Mouse (Mus musculus) stomach, embryonic 14.5 days (tissue): Measurements from ENCODE around the gene Esrrg. TPM values are rescaled to one million over a fixed set of nuclear protein-coding genes. Genes with fewer than 3 reads are reported as not detected.

ENCODE experiments used
- ATAC-seq: fragments of 200-750 bp; cut with Nextera tagmentation; 2 replicates; pipeline ENCODE4 v1.8.0; 2017; ENCODE audit warnings: low read depth, moderate TSS enrichment; ENCODE audit not compliant: insufficient number of reproducible peaks, insufficient read depth, low FRiP score
- H3K27ac ChIP-seq: fragments of 300-500 bp; sonication (generic); 2 replicates; pipeline ENCODE4 v1.5.1; 2014; ENCODE audit warnings: mild to moderate bottlenecking, low read length, moderate library complexity, mixed read lengths
- H3K27me3 ChIP-seq: fragments of 300-500 bp; sonication (generic); 2 replicates; pipeline ENCODE4 v1.6.1; 2014; ENCODE audit warnings: low read length, control low read depth, mixed read lengths; ENCODE audit not compliant: control insufficient read depth, insufficient read depth
- H3K36me3 ChIP-seq: fragments of 300-500 bp; sonication (generic); 2 replicates; pipeline ENCODE4 v1.6.1; 2014; ENCODE audit warnings: mild to moderate bottlenecking, control low read depth, low read length, moderate library complexity, mixed read lengths; ENCODE audit not compliant: control insufficient read depth, insufficient read depth
- H3K4me1 ChIP-seq: fragments of 300-500 bp; sonication (generic); 2 replicates; pipeline ENCODE4 v1.6.1; 2014; ENCODE audit warnings: low read length, control low read depth, mixed read lengths; ENCODE audit not compliant: control insufficient read depth, insufficient read depth
- H3K4me2 ChIP-seq: fragments of 300-500 bp; sonication (generic); replicated peaks from 2 replicates; pipeline ENCODE4 v1.6.1; 2014; ENCODE audit warnings: low read depth, low read length, control low read depth
- H3K4me3 ChIP-seq: fragments of 300-500 bp; sonication (generic); 2 replicates; pipeline ENCODE4 v1.5.1; 2014; ENCODE audit warnings: low read depth, low read length, control low read depth
- H3K9ac ChIP-seq: fragments of 300-500 bp; sonication (generic); replicated peaks from 2 replicates; pipeline ENCODE4 v1.6.1; 2014; ENCODE audit warnings: low read depth, mild to moderate bottlenecking, control low read depth, low read length, moderate library complexity, mixed read lengths
- H3K9me3 ChIP-seq: fragments of 300-500 bp; sonication (generic); 2 replicates; pipeline ENCODE4 v1.6.1; 2016; ENCODE audit warnings: low read depth, low read length, control low read depth; ENCODE audit not compliant: control insufficient read depth
- WGBS: fragments of 180-500 bp; shearing (Covaris S2); extraction: QIAGEN DNeasy Blood & Tissue Kit; methylation state at CpG from one replicate; pipeline ENCODE4 v1.1.7; 2014; 5-methylcytosine and 5-hydroxymethylcytosine counted together
- polyA plus RNA-seq: library from polyadenylated mRNA; unstranded; fragments of >200 nt; fragmentation: Nextera tagmentation; extraction: Ambion mirVana; gene quantifications from 2 replicates; pipeline ENCODE4 v1.2.1, GENCODE M21; 2014

The Esrrg gene
- polyA plus RNA-seq, 1 experiment from 2014 or later = 12.5 TPM

DNA sequence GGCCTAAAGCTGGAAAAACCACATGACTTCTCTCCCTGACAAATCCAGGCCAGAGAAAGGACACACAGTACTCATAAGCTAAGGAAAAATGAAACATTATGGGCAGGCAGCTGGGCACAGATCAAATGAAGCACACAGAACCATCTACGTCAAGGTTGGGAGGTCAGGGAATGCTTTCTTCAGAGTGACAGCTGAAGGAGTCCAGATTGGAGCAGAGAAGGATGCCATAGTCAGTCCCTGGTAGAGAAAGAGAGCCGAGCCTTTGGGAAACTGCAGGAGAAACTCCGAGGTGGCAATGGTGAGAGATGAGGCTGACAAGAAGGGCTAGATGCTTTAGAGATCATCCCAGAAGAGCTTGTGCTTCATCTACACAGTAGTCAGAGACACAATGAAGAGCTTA, 485.1 kb downstream of the Esrrg start:
- H3K9me3 ChIP-seq = no peaks in the 10 kb centered on the region
- H3K4me1 ChIP-seq = no peaks in the 10 kb centered on the region
- no peaks in the 10 kb centered on the region for H3K36me3 ChIP-seq
- H3K4me3 ChIP-seq = no peak overlapping the region
- no peak for ATAC-seq
- H3K4me2 ChIP-seq = no peak overlapping the region
- 63% methylated on average over 3 of the region's 3 CpGs for WGBS
- H3K27ac ChIP-seq = no peak overlapping the region
- H3K27me3 ChIP-seq = no peaks in the 10 kb centered on the region
- no peak overlapping the region for H3K9ac ChIP-seq

DNA sequence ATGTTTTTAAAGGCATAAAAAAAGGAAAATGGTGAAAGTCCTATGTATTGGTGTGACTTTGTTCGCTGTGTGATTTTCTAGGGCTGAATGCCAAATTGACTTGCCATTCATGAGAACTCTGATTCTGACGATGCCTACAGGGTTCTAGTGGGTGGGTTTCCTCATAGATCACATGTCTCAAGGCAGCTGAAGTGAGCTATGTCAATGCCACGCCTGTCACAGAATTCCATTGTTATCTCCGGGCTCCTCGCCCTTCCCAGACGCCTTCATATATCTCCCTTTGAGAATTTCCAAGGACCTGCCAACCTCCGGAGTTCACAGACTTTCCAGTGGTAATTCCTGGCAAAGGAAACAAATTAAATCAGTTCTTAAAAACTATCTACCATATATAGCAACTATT, 493.2 kb downstream of the Esrrg start:
- no peak for ATAC-seq
- Histone ChIP-seq H3K36me3 (no peaks in the 10 kb centered on the region), H3K27me3 (no peaks in the 10 kb centered on the region), H3K4me2 (no peak overlapping the region), H3K27ac (no peak overlapping the region), H3K9ac (no peak overlapping the region), H3K9me3 (no peaks in the 10 kb centered on the region), H3K4me1 (no peaks in the 10 kb centered on the region), H3K4me3 (no peak overlapping the region)
- WGBS = 70% methylated on average over 7 of the region's 7 CpGs

DNA sequence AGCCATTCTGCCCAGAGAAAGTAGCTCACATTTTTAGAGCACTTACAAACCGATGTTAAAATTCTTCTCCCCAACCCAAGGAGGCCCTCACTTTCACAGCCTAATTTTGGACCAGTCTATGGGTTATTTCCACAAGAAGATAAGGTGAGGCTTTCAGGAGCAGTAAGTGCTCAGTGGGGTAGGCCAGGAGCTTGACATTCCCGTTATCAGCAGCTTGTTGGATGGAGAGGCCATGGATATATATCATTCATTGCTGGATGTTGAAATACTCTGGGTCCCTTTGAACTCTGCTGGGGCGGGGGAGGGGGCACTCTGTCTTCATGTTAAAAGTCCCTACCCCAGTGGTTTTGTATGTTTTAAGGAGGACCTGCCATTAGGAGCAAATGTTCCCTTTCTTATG, 494.6 kb downstream of the Esrrg start:
- WGBS = 34% methylated on average over 3 of the region's 3 CpGs
- H3K9me3 ChIP-seq = no peaks in the 10 kb centered on the region
- H3K4me3 ChIP-seq = no peak overlapping the region
- H3K4me2 ChIP-seq = no peak overlapping the region
- H3K9ac ChIP-seq = no peak overlapping the region
- no peak overlapping the region for H3K27ac ChIP-seq
- no peaks in the 10 kb centered on the region for H3K27me3 ChIP-seq
- ATAC-seq = peak; percentile 24; the same call in 1 of the 2 replicates
- H3K4me1 ChIP-seq = no peaks in the 10 kb centered on the region
- H3K36me3 ChIP-seq = no peaks in the 10 kb centered on the region

DNA sequence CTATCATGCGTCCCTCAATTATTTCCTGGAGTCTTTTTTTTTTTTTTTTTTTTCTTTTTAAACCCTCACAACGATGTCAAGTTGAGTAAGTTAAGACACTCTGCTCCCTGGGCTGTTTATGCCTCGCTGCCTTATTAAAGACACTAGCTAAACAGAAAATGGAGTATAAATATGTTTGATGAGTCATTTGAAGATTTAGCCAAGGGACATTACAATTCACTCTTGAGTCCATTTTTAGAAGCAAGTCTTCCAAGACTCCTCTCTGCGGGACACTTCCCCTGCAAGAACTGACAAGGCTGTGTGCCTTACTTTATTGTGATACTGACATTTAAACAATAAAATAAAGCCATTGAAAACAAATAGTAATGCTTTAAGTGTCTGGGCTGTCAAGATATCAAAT, 496.9 kb downstream of the Esrrg start:
- WGBS = 46% methylated on average over 4 of the region's 4 CpGs
- Histone ChIP-seq H3K4me3 (no peak overlapping the region), H3K36me3 (no peaks in the 10 kb centered on the region), H3K4me2 (no peak overlapping the region), H3K9me3 (no peaks in the 10 kb centered on the region), H3K4me1 (no peaks in the 10 kb centered on the region), H3K27me3 (no peaks in the 10 kb centered on the region), H3K9ac (no peak overlapping the region), H3K27ac (no peak overlapping the region)
- no peak for ATAC-seq

DNA sequence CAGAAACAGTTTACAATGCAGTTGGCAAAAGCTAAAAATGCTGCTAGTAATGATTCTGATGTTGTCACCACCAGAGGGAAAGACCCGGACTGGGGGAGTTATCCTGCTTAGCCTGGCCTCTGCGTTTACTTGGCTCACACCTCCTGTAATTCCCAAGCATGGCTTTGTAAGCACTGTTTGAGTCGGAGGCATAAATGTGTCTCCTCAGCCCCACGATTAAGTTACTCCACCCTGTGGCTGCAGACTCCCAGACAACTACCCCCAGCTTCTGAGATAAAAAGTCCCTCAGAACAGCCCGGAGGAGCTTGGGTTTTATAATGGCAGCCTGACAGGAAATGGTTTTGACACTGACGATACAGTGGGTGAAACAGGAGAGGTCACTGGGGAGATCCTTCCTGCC, 499.4 kb downstream of the Esrrg start:
- WGBS = 30% methylated on average over 6 of the region's 6 CpGs
- ATAC-seq = no peak

DNA sequence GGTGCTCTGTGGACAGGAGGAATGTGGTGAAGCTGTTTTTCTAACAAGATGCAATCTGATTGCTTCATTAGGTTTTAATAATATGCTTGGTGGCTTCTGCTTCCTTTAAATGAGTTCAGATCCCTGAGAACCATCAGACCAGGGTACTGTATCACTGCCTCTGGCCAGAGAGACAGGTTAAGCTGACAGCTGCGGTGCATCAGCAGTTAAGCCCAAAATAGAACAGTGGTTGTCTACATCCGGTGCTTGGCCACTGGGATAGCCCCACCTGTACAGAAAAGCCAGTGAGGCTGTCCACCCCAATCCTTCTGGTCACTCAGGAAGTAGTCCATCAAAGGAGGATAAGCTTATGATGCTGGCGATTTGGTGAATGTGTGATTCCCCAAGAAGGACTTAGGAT, 503.0 kb downstream of the Esrrg start:
- Histone ChIP-seq H3K9ac (no peak overlapping the region), H3K4me1 (no peaks in the 10 kb centered on the region), H3K27me3 (no peaks in the 10 kb centered on the region), H3K36me3 (no peaks in the 10 kb centered on the region), H3K4me2 (no peak overlapping the region), H3K27ac (no peak overlapping the region), H3K4me3 (no peak overlapping the region), H3K9me3 (no peaks in the 10 kb centered on the region)
- ATAC-seq = no peak
- 44% methylated on average over 3 of the region's 3 CpGs for WGBS

More for the DNA sequence above, 499.4 kb downstream of the Esrrg start:
- H3K4me3 ChIP-seq = no peak overlapping the region
- H3K27ac ChIP-seq = no peak overlapping the region
- H3K4me2 ChIP-seq = no peak overlapping the region
- H3K9ac ChIP-seq = no peak overlapping the region
- no peaks in the 10 kb centered on the region for H3K27me3 ChIP-seq
- H3K36me3 ChIP-seq = no peaks in the 10 kb centered on the region
- H3K9me3 ChIP-seq = no peaks in the 10 kb centered on the region
- no peaks in the 10 kb centered on the region for H3K4me1 ChIP-seq

DNA sequence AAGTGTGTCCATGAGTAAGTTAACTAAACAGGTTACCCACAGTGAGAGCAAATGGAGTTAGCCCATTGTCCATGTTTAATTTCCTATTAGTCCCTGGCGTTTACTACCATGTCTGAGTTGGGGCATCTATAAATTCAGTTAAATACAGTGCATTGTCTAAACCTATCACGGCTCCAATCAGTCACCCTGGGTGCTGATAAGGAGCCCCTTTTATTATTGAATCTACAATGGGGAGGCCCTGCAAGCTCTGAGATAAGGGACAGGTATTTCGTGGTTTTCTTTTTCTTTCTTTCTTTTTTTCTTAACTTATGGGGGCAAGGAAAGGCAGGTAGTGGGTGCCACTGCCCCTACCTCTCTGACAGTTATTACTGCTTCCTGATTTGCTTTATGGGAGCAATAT, 504.6 kb downstream of the Esrrg start:
- Histone ChIP-seq H3K4me3 (no peak overlapping the region), H3K9me3 (no peaks in the 10 kb centered on the region), H3K4me1 (peaks cover 2% of the 10 kb centered on the region; the same call in 1 of the 2 replicates), H3K9ac (no peak overlapping the region), H3K36me3 (no peaks in the 10 kb centered on the region), H3K27me3 (no peaks in the 10 kb centered on the region), H3K4me2 (no peak overlapping the region), H3K27ac (no peak overlapping the region)
- ATAC-seq = no peak
- 57% methylated on average over 3 of the region's 3 CpGs for WGBS

DNA sequence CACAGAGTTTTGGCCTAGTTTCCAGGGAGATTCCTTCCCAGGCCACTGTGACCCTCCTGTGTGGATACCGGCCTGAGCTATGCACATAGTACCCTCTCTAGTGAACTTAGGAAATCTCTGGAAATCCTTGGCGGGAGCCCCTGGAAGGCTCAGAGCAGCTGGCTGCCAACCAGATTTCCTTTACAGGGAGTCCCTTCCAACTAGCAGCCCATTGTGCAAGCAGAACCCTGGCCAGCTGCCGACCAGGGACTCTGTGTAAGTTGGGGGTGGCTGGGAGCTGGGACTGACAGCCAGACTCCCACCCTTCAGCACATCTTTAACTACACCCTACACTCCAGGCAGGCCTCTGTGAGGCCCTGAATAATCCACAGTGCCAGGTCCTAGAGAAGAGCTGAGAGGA, 509.5 kb downstream of the Esrrg start:
- Histone ChIP-seq H3K4me2 (no peak overlapping the region), H3K27ac (peak overlapping the region; percentile 10; the same call in 1 of the 2 replicates), H3K4me1 (peaks cover 5% of the 10 kb centered on the region; the same call in 1 of the 2 replicates), H3K9me3 (no peaks in the 10 kb centered on the region), H3K27me3 (no peaks in the 10 kb centered on the region), H3K9ac (no peak overlapping the region), H3K36me3 (no peaks in the 10 kb centered on the region), H3K4me3 (no peak overlapping the region)
- WGBS = 23% methylated on average over 3 of the region's 3 CpGs
- peak; percentile 72; the same call in 1 of the 2 replicates for ATAC-seq

DNA sequence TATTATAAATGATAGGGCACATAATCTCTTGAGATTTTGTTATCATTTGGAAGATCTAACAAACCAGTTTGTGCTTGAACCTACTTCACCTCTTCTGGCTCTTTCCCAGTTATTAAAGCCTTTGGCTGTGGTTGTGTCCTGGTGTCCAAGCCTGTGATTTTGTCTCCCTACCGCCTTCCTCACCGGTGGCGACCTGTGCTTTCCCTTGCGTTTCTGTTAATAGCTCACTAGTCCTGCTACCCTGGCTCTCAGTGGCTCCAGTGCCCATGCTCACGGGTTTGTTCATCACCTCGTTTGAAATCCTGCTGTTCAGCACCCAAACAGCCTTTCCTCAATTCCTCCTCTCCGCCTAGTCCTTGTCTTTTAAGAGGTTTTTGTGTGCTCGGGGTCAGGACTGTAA, 511.2 kb downstream of the Esrrg start:
- ATAC-seq = no peak
- H3K4me3 ChIP-seq = no peak overlapping the region
- WGBS = 85% methylated on average over 8 of the region's 8 CpGs

More for the DNA sequence above, 511.2 kb downstream of the Esrrg start:
- Histone ChIP-seq H3K27me3 (no peaks in the 10 kb centered on the region), H3K4me2 (no peak overlapping the region), H3K4me1 (peaks cover 5% of the 10 kb centered on the region; the same call in 1 of the 2 replicates), H3K9ac (no peak overlapping the region), H3K27ac (no peak overlapping the region), H3K36me3 (no peaks in the 10 kb centered on the region), H3K9me3 (no peaks in the 10 kb centered on the region)
